Mouse (Mus musculus) lung, adult 18-20 months (tissue): ENCODE results near the gene Wdr76.
"Not testable (repeated sequence)": the region's sequence is repeated elsewhere in the genome, so short reads cannot be mapped to it uniquely, and the experiment has no call there.

Experiments used
- DNase-seq, 2 experiments: peaks; one replicate each; pipeline ENCODE4 v3.0.0; 2022; ENCODE audit warnings: mixed read lengths in 2 of 2

The Wdr76 gene

DNA sequence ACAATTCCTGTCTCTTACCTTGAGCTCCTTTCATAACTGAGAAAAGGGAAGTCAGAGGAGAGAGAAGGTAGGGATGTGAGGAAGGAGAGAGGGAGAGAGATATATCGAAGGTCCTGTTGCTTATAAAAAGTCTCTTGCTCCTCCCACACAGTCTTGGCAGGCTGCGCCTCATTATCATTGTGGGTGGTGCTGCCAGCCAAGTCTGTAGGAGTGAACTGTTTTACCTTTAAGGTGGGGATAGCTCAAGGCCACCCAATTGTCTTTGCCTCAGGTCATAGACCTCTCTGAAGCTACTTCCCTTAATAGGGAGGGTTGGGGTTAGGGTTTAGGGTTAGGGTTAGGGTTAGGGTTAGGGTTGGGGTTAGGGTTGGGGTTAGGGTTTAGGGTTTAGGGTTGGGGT is 15.5 kb downstream of the Wdr76 start:
- no peak for DNase-seq

DNA sequence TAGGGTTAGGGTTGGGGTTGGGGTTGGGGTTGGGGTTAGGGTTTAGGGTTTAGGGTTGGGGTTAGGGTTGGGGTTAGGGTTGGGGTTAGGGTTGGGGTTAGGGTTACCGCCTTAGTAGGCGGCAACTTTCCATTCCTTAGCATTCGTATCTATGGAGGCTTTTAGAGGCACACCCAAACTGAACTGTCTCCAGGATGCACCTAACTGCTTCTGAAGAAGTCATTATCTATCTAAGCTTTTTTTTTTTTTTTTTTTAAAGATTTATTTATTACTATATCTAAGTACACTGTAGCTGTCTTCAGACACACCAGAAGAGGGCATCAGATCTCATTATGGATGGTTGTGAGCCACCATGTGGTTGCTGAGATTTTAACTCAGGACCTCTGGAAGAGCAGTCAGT is 16.3 kb downstream of the Wdr76 start:
- DNase-seq: not testable (repeated sequence)

DNA sequence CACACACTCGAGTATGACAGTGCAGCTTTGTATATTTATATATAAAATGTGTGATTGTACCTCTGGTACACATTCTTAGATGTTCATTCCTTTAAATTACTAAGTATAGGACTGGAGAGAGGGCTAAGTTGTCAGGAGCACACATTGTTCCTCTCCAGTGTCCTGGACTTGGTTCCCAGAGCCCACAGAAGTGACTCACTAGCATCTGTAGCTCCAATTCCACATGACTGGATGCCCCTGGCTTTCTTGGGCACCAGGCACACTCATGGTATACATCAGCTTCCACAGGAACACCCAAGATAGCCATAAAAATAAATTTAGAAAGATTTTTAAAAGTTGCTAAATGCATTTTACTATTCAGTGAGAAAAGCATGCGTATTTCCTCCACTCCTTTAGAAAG is 18.5 kb downstream of the Wdr76 start:
- DNase-seq: no peak

DNA sequence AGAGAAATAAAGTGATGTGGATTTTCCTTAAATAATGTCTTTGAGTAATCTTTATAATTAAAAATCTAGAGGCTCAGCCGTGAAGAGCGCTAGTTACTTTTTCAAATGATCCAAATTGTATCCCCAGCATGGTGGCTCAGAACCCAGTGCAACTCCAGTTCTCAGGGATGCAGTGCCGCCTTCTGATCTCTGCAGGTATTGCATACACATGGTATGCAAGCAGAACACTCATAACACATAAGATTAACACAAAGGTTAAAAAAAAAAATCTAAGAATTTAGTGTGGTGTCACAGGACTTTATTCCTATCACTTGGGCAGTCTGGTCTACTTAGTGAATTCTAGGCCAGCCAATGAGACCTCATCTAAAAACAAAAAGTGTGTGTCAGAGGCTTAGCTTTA is 38.3 kb downstream of the Wdr76 start:
- no peak for DNase-seq

DNA sequence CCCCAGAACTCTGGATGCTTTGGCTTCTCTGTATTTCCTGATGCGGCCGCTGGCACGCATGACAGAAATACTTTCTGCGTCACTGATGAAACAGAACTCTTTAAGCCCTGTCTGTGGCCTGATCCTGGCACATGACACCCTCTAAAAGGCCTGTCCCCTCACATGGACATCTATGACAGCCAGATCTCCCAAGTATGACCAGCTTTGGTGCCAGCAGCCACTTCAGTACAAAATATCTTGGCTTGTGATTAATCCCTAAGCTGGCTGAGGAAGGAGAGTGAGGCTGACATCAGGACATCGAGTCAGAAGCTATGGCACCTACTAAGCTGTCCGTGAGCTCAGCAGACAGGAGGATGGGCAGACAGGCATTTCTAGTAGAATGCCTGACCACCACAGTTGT is 43.1 kb downstream of the Wdr76 start:
- DNase-seq: no peak

DNA sequence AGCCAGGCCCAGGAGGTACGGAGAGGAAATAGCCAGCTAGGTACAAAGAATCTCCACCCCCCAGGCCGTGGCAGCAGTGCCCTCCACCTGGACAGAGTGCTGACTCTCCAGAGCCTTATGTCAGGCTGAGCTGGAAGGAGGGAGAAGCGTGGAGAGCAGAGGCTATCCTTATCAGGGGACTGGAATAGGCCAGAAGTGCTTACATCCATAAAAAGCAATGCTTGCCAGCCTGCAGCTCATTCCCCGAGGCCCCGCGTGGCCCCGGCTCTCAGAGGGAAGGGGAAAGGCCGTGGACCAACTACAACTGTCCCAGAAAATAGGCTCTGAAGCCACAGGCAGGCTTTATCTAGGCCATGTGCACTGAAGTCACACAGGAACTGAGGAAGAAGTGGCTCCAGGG is 44.7 kb downstream of the Wdr76 start:
- DNase-seq: no peak

DNA sequence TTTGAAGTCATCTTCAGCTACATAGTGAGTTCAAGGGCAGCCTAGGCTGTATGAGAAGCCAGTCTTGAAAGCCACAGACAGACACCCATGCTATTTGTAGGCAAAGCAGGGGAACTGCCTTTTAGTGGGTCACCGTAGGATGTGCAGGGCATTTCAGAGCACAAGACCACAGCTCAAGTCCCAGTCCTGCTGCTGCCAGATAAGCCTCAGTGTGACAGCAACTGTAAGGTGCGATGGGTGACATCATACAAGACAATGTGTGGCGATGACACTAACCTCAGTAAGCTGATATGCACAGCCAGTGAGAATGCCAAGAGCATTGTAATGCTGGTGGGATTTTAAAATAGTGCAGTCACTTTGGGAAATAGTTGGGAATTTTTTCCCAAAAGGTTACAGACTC is 56.6 kb downstream of the Wdr76 start:
- DNase-seq: no peak

DNA sequence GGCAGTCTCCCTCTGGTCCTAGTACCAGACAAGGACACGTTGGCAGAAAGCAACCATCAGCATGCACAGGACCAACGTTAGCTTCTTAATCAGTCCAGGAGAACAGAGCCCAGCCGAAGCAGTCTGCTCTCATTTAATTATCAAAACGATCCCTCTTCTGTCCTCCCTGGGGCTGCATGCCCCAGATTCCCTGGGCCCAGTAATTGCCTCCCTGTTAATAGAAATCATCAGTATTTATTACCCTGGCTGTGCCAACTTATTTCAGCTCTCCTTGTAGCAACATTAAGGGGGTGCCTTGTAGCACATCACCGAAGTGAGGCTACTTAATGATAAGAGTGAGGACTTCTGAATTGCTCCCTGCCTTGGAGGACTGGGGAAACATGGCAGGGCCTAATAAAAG is 59.4 kb downstream of the Wdr76 start:
- no peak for DNase-seq

DNA sequence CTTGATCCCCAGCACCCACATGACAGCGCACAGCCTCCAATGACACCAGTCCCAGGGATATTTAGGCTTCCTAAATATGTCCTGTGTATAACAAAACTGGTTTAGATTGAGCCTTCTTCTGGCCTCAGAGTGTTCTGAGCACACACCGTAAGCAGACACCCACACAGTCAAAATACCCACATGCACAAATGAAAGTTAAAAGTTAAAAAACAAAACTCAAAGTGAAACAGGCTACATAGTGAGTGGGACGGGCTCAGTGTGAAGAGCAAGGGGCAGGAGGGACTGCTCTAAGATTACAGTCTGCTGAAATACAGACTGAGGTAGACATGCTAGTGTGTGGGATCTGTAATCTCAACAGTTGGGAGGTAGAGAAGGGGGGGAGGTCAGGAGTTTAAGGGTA is 63.5 kb downstream of the Wdr76 start:
- no peak for DNase-seq

DNA sequence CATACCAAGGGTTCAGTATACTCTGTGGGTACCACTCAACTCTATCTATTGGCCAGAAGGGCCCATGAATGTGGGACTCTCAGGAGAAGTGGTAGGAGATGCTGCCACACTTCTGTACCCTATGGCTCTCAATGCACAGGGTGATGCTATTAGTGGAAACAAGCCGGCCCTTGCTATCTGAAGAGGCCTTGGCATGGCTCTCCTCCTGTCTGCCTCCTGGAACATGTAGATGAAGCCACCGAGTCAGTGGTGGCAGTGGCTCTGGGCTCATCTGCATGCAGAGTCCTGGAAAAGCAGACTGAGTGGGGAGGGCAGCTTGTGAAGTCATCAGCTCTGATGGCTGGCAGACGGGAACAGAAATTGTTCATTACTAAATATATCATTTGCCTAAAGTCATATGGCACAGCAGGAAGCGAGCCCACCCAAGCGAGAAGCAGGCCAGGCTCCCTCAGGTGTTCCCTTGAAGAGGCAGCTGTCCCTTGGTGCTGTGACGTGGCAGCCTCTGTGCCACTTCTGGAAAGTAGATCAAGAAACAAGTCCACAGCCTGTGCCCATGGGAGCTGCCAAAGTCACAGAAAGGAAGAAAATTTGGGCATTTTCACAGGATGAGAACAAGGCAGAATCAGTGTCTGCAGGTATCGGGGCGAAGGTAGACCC is 64.6 kb downstream of the Wdr76 start:
- no peak for DNase-seq

DNA sequence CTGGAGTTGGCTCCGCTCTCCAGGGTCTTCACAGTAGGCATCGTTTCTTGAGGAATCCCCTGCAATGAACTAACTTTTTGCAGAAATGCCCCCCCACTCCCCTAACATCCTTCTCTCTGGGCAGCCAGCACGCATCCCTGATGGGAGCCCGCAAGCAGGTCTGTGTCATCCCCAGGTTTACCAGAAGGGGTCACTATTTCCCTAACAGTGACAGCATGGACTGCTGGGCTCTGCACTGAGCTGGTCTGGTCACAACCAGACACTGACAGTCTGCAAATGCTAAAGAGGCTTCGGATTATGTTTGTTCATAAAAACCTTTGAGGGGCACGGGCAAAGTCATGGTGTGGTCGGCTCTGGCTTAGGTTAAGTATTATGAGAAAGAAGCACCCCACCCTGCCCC is 65.3 kb downstream of the Wdr76 start:
- peak; percentile 63 to 79 for DNase-seq

DNA sequence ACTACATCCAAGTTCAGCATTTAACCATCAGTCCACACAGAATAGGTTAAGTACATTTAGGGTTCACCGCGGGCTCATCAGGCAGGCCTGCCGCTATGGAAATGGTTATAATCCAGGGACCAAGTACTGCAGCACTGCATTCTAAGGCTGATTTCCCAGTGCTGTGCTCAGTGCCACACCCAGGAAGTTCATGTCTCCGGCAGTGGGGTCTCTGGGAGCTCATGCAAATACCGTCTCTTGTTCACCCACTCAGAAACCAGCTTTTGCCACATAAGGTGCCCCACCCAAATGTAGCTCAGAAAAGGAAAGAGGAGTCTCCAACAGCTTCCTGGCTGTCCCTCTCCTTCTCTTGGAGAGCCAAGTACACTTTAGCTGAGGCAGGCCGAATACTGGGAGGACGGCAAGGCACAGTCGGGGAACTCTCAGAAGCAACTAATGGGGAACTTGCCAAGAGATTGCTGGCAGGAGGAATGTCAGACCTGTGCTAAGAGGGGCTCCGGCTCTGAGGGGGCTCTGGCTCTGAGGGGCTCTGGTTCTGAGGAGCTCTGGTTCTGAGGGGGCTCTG is 67.6 kb downstream of the Wdr76 start:
- no peak for DNase-seq

DNA sequence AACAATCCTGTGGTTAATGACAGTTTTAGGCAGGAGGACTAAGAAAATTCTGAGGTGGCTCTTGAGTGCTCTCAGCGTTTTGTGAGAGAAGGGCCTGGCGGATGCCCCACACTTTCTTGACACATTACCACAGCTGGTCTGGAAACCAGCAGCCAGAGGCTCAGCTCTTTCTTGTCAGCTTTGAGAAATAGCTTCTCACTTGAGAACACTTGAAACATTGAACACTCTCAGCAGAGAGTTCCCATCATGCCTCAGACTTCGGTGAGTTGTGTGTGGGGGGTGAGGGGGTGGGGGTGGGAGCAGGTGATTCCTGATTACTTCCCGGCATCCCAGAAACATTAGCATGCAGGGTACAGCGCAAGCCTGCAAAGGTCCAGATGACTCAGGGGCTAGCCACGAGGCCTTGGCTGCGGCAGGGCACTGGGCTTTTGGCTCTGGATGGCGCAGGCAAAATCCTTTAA is 69.2 kb downstream of the Wdr76 start:
- peak; percentile 23 to 47 for DNase-seq

DNA sequence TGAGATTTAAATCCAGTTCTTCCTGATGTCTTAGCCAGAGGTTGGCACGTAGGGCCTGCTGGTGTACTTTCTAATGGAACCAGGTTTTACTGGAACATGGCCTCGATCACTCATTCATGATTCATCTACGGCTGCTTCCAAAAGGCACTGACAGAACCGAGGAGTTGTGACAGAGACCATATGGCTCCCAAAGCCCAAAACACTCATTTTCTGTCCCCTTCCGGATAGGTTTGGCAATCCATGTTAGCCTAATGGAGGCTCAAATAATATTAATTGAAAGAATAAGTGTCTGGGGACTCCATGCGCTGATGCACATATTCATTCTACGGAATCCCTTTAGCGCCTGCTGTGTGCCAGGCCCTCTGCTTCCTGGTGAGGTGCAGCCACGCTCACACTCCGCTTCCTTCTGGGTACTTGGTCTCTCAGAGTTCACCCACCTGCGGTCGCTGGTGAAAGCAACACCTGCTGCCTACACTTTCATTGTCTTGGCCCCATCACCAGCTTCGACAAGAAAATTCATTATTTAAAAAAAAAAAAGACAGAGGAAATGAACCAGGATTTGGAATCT is 76.4 kb downstream of the Wdr76 start:
- DNase-seq: peak in 1 of 2 experiments; percentile 21

DNA sequence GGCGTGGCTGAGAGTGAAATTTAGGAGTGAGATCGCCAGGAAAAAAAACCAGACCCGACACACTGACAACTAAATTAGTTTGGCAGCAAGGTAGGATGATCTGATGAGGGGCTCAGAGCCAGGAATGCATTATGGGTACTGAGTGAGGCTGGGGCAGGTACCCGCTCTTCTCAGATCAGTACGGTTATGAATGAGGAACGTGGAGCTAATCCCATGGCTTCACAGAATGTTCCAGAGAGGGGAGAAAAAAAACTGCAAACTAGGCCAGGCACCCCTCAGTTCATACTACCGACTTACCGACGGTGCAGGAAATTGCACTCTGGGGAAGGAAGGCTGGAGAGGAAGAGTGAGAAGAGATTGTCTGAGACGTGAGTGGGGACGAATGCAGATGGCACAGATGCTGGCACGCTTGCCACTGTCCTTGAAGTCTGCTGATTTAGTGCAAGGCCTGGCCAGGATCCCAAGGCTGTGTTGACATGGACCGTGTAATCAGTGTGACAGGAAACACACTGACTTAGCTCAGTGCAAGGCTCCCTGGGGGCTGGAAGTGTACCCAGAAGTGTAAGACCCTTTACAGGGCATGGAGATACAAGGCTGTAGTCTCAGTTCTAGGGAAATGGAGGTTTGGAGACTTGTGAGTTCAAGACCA is 77.1 kb downstream of the Wdr76 start:
- DNase-seq: peak; percentile 34 to 45

DNA sequence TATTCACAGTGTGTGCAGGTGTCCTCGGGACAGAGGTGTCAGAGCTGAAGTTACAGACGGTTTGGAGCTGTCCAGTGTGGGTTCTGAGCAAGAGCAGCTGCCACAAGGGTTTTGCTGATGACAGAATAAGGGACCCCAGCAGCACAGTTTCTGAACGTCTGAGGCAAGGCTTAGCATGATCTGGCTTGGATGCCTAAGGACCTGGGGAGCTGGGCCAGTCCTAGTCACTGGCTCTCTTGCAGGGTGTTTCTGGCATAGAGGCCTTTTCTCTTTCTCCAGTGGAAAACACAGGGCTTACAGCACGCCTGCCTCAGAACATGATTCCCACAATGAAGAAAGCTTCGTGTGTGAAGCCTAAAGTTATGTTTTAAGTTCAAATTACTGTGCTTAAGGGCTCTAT is 78.2 kb downstream of the Wdr76 start:
- no peak for DNase-seq

DNA sequence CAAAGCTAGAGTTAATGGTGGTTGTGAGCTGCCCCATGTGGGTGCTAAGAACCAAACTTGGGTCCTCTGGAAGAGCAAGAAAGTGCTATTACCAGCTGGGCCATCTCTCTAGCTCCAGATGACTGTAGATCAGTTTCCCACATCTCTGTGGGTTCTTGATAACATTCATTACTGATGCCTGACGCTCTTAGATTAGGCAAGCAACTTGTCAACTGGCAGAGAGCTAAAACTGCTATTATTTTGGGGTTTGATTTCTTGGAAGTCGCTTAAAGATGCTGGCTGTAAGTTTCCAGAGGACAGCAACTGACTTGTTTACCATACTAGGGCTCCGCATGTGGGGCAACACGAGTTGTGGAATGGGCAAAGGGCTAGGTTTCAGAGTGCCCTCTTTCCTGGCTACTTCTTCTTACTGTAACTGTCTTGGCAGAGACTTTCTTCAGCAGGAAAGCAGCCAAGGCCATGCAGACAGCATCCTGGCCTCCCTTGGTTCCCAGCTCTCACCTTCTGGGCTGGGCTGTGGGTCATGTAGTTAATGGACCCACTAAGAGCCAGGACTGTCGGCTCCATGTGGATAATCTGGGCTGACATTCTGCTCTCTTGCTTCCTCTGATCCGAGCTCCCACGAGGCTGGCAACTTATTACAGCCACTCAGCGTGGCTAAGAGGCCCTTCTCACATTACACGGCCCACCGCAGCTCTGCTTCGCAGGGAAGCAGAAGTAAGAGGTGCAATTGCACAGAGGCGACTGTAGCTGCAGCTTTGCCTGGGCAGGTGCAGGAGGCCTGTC is 81.2 kb downstream of the Wdr76 start:
- peak; percentile 44 to 57 for DNase-seq

DNA sequence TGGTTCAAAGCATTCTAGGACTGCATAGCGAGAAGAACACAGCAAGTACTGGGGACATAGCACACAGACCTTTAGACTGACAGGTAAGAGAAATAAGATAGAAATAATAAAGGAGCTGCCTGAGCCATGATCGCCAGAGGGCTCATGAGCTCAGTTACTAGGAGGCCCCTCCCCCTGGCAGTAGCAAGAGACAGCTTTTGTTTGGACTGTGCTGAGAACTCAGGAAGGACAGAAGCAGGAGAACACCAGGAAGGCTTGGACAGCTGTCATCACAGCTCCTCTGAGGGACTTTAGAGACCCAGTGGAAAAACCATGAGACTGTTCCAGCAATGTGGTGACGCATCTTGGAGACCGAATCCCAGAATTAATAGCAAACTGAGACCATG is 81.8 kb downstream of the Wdr76 start:
- DNase-seq: peak in 1 of 2 experiments; percentile 22

DNA sequence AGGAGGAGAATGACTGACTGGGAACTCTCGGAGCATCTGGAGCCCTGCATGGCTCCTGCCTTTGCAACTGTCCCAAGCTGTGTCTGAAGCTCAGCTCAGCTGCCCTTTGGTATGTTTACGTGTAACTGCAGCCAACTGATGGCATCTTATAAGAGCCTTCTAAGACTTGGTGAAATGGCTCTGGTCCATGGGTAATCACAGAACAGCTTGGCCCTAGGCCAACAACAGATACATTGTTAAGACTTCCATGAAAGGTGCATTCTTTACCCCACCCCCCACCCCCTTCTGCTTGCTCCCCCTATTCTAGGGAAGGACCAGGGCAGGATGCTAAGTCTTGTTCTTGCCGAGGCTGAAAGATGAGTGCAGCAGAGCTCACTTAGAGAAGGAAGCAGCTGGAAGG is 87.6 kb downstream of the Wdr76 start:
- no peak for DNase-seq
